Mouse (Mus musculus) forebrain, postnatal 0 days (tissue): ENCODE data around the gene Gm4027. TPM values are rescaled to one million over a fixed set of nuclear protein-coding genes. Genes with fewer than 3 reads are reported as not detected.
"Not testable (repeated sequence)": the region's sequence is repeated elsewhere in the genome, so short reads cannot be mapped to it uniquely, and the experiment has no call there.

Experiments used
- ATAC-seq: fragments of 200-750 bp; cut with Nextera tagmentation; 2 replicates; pipeline ENCODE4 v1.8.0; 2017; ENCODE audit warnings: mild to moderate bottlenecking, moderate library complexity
- DNase-seq: peaks from one replicate; pipeline ENCODE4 v3.0.0-alpha.2; 2015
- H3K27ac ChIP-seq: fragments of 300-500 bp; sonication (generic); 2 replicates; pipeline ENCODE4 v1.5.1; 2014; ENCODE audit warnings: low read depth, mild to moderate bottlenecking, antibody characterized with exemption, low read length, moderate library complexity, mixed read lengths
- H3K27me3 ChIP-seq: fragments of 300-500 bp; sonication (generic); 2 replicates; pipeline ENCODE4 v1.6.1; 2014; ENCODE audit warnings: mild to moderate bottlenecking, low read length, mixed read lengths; ENCODE audit not compliant: insufficient read depth
- H3K36me3 ChIP-seq: fragments of 300-500 bp; sonication (generic); 2 replicates; pipeline ENCODE4 v1.6.1; 2014; ENCODE audit warnings: mild to moderate bottlenecking, moderate library complexity; ENCODE audit not compliant: insufficient read depth
- H3K4me1 ChIP-seq: fragments of 300-500 bp; sonication (generic); 2 replicates; pipeline ENCODE4 v1.6.1; 2014; ENCODE audit warnings: antibody characterized with exemption; ENCODE audit not compliant: insufficient read depth
- H3K4me2 ChIP-seq: fragments of 300-500 bp; sonication (generic); 2 replicates; pipeline ENCODE4 v1.6.1; 2014; ENCODE audit warnings: low read depth, mild to moderate bottlenecking, moderate library complexity
- H3K4me3 ChIP-seq: fragments of 300-500 bp; sonication (generic); 2 replicates; pipeline ENCODE4 v1.5.1; 2014; ENCODE audit warnings: low read depth, low read length, mixed read lengths
- H3K9ac ChIP-seq: fragments of 300-500 bp; sonication (generic); 2 replicates; pipeline ENCODE4 v1.6.1; 2014; ENCODE audit warnings: mild to moderate bottlenecking
- H3K9me3 ChIP-seq: fragments of 300-500 bp; sonication (generic); 2 replicates; pipeline ENCODE4 v1.6.1; 2016; ENCODE audit warnings: low read length
- WGBS: fragments of 180-500 bp; shearing (Covaris S2); extraction: QIAGEN DNeasy Blood & Tissue Kit; methylation state at CpG from one replicate; pipeline ENCODE4 v1.1.7; 2014; 5-methylcytosine and 5-hydroxymethylcytosine counted together
- polyA plus RNA-seq: library from polyadenylated mRNA; unstranded; fragments of >200 nt; fragmentation: Nextera tagmentation; extraction: Ambion mirVana; gene quantifications from 2 replicates; pipeline ENCODE4 v1.2.1, GENCODE M21; 2015
- total RNA-seq: library from RNA; depleted of rRNA; stranded (reverse); fragments of >200 nt; gene quantifications from 2 replicates; pipeline ENCODE4 v1.2.3, GENCODE M21; 2014; rRNA removed

The Gm4027 gene
- not detected in 2 replicates for total RNA-seq
- not detected in 2 replicates for polyA plus RNA-seq

- not testable (repeated sequence) for H3K27ac ChIP-seq, H3K27me3 ChIP-seq, H3K4me2 ChIP-seq, H3K9ac ChIP-seq, H3K4me3 ChIP-seq, H3K36me3 ChIP-seq, H3K9me3 ChIP-seq, DNase-seq, H3K4me1 ChIP-seq, ATAC-seq
- 91% methylated on average over 5 of the region's 7 CpGs for WGBS
Observed at GRCm38 (mm10) chr12:87618569-87618968, at the start of gene Gm4027. TSS of gene Gm4027 (plus strand) at chr12:87618869.

DNA sequence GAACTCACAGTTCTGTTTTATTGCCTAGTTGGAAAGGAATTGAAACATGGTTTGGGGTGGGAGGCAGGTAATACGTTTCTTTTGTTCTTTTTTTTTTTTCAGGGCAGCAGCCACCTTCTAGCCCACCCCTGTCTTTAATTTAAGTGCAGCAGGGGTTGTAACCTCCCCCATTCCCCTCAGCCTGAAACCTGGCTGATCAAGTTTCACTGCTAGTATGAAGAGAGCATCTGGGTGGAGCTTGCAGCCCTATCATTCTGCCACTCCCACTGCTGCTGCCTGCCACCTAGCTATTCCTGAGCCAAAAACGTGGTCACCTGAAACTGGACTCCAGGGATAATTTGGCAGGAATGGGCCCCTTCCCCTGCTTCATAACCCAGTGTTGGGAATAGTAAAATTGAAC lies 17.3 kb upstream of the Gm4027 start:
- not testable (repeated sequence) for H3K9me3 ChIP-seq, DNase-seq, H3K4me1 ChIP-seq, H3K4me3 ChIP-seq, H3K27me3 ChIP-seq, H3K4me2 ChIP-seq, H3K27ac ChIP-seq, ATAC-seq, H3K9ac ChIP-seq, H3K36me3 ChIP-seq
- WGBS: 10% methylated on average over 2 of the region's 2 CpGs

GRCm38 (mm10) chr12:87602388-87602787 lies 16.3 kb upstream of the Gm4027 start, which contains the start of gene Oog1:
TSS of gene Oog1 (plus strand) at chr12:87602688.
- not testable (repeated sequence) for H3K9me3 ChIP-seq, H3K4me2 ChIP-seq, H3K36me3 ChIP-seq, H3K9ac ChIP-seq, H3K27me3 ChIP-seq, ATAC-seq, H3K27ac ChIP-seq, H3K4me3 ChIP-seq, DNase-seq, H3K4me1 ChIP-seq
- 89% methylated on average over 1 of the region's 2 CpGs for WGBS

DNA sequence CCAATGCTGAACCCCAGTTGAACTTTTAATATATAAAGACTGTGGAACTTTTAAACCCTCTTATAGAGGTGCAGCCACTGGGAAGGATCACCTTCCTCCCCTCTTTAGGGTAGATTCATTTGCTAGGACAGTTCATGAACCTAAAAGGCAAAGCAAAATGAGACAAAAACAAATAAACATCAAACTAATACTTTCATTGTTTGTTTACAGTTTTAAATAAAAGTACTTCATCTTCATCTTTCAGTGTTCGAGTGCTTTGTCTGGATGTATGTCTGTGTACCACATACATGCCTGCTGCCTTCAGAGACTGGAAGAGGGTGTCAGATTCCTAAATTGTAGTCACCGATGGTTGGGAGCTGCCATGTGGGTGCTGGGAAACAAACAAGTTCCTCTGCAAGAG lies 25.9 kb downstream of the Gm4027 start, which contains the start of gene Gm16381:
Gene Gm16381, minus strand, starts transcription at position 101 of the 400 bp plus-strand sequence.
- whole genome bisulfite sequencing: 87% methylated on average over 1 of the region's 2 CpGs
- not testable (repeated sequence) for H3K9ac ChIP-seq, DNase-seq, H3K4me3 ChIP-seq, H3K36me3 ChIP-seq, H3K9me3 ChIP-seq, ATAC-seq, H3K4me1 ChIP-seq, H3K27ac ChIP-seq, H3K27me3 ChIP-seq, H3K4me2 ChIP-seq

GRCm38 (mm10) chr12:87652916-87653703 lies 34.4 kb downstream of the Gm4027 start:
- DNase-seq, ATAC-seq, H3K36me3 ChIP-seq, H3K27me3 ChIP-seq, H3K4me2 ChIP-seq, H3K4me1 ChIP-seq, H3K9ac ChIP-seq, H3K27ac ChIP-seq, H3K4me3 ChIP-seq, H3K9me3 ChIP-seq: not testable (repeated sequence)
- WGBS: 77% methylated on average over 2 of the region's 4 CpGs

Other genes starting within 250 kb of the Gm4027 start
- gene Sptlc2, start 230.5 kb upstream of the Gm4027 start, total RNA-seq: 53.5 and 69.2 TPM in 2 replicates
- 73.1 and 84.9 TPM in 2 replicates for gene Sptlc2, start 230.5 kb upstream of the Gm4027 start, polyA plus RNA-seq
- 63.9 and 86.4 TPM in 2 replicates for gene Slirp, start 175.0 kb upstream of the Gm4027 start, total RNA-seq
- gene Slirp, start 175.0 kb upstream of the Gm4027 start, polyA plus RNA-seq: 208 and 262 TPM in 2 replicates
- 40.1 and 40.4 TPM in 2 replicates for gene Alkbh1, start 174.9 kb upstream of the Gm4027 start, total RNA-seq
- 18.0 and 28.6 TPM in 2 replicates for gene Alkbh1, start 174.9 kb upstream of the Gm4027 start, polyA plus RNA-seq
- gene Snw1, start 146.6 kb upstream of the Gm4027 start, total RNA-seq: 72.2 and 79.6 TPM in 2 replicates
- 95.6 and 109 TPM in 2 replicates for gene Snw1, start 146.6 kb upstream of the Gm4027 start, polyA plus RNA-seq
- gene Gm5788, start 124.1 kb upstream of the Gm4027 start, total RNA-seq: not detected in 2 replicates
- gene Gm5788, start 124.1 kb upstream of the Gm4027 start, polyA plus RNA-seq: not detected in 2 replicates
- gene Gm8300, start 104.6 kb upstream of the Gm4027 start, total RNA-seq: not detected in 2 replicates
- not detected in 2 replicates for gene Gm8300, start 104.6 kb upstream of the Gm4027 start, polyA plus RNA-seq
- not detected in 2 replicates for gene Oog1, start 16.2 kb upstream of the Gm4027 start, total RNA-seq
- not detected in 2 replicates for gene Oog1, start 16.2 kb upstream of the Gm4027 start, polyA plus RNA-seq
- gene Gm16381, start 25.8 kb downstream of the Gm4027 start, total RNA-seq: not detected in 2 replicates
- gene Gm16381, start 25.8 kb downstream of the Gm4027 start, polyA plus RNA-seq: not detected in 2 replicates
- not detected in 2 replicates for gene Gm21319, start 156.9 kb downstream of the Gm4027 start, total RNA-seq
- not detected in 2 replicates for gene Gm21319, start 156.9 kb downstream of the Gm4027 start, polyA plus RNA-seq
- not detected in 2 replicates for gene Gm21936, start 176.6 kb downstream of the Gm4027 start, total RNA-seq
- not detected in 2 replicates for gene Gm21936, start 176.6 kb downstream of the Gm4027 start, polyA plus RNA-seq
- gene BB287469, start 197.7 kb downstream of the Gm4027 start, total RNA-seq: not detected in 2 replicates
- not detected in 2 replicates for gene BB287469, start 197.7 kb downstream of the Gm4027 start, polyA plus RNA-seq
- gene Gm2001, start 223.5 kb downstream of the Gm4027 start, total RNA-seq: not detected in 2 replicates
- not detected in 2 replicates for gene Gm2001, start 223.5 kb downstream of the Gm4027 start, polyA plus RNA-seq